Mouse (Mus musculus) CD8-positive naive resting alpha-beta T cell, adult 2 months (primary cell): ENCODE data around the gene Htr1d.

Experiments
- DNase-seq, 2 experiments: peaks; one replicate each; pipeline ENCODE4 v3.0.0; 2022; ENCODE audit warnings: low read depth in 2 of 2, low spot score in 2 of 2

Htr1d gene

GRCm38 (mm10) chr4:136452286-136452685 is 29.0 kb downstream of the Htr1d start:
- no peak for DNase-seq

DNA sequence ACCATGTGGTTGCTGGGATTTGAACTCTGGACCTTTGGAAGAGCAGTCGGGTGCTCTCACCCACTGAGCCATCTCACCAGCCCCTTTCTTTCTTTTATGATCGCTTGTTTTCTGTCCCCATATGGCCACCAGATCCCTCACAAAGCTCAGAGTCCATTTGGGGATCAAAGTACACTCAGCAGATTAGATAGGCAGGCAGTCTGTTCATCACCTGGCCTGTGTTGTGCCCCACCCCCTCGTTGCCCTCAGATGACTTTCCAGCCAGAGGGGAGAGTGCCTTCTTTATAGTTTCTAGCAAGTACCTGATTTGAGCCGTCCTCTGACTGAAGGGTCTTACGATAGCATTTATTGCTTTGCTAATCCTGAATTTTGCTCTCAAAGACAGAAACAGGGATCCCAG is 29.5 kb downstream of the Htr1d start:
- no peak for DNase-seq

DNA sequence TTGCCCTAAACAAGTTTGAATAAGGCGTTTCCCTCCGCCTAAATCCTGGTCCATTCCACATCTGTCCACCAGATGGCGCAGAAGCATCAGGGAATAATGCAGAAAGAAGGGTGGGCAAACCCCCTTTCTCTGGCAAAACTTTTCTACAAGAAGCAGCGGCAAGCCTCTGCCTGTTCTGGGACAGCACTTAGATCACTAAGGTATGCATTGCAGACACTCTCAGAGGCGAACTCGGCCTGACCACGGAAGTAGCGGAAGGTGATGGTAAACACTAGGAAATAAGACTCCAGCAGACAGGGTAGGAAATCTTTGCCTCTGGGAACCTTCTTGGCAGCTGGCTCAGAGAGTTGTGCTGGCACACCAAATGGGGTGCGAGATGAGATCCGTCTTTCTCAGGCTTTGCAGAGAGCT is 31.5 kb downstream of the Htr1d start:
- peak; percentile 65 to 67 for DNase-seq

GRCm38 (mm10) chr4:136456516-136457218 is 33.3 kb downstream of the Htr1d start:
- no peak for DNase-seq

- no peak for DNase-seq
Measured at GRCm38 (mm10) chr4:136458276-136458675, 35.0 kb downstream of the Htr1d start.

DNA sequence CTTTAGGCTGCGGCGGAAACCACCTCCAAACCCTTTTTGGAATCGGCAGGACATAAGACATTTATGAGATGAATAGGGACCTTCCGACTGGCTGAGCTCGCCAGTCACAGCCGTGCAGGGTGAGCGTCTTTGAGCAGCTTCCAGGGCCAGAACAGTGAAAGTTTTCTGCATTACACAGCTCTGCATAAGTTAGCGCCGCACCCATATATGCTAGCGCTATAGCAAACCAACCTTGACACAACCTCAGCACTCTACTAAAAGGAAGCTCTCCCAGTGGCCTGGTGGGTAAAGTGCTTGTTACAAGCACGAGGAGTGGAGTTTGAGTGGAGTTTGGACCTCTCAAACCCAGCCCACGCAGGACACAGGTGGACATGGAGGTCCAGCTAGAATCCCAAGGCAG is 35.9 kb downstream of the Htr1d start:
- no peak for DNase-seq

DNA sequence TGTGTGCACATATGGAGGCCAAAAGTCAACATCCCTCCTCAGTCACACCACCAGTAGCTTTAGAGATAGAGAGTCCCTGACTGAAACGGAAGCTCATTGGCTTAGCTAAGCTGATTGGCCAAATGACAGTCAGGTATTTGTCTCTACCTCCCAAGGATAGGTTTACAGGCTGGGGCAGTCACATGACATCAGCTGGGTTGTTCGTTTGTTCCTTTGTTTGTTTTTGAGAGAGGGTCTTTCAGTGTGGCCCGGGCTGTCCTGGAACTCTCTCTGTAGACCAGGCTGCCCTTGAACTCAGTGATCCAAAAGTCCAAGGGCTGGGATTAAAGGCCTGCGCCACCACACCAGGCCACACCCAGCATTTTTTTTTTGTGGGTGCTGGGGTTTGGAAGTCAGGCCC is 37.9 kb downstream of the Htr1d start:
- no peak for DNase-seq

- no peak for DNase-seq
Measured at GRCm38 (mm10) chr4:136461761-136462085, 38.4 kb downstream of the Htr1d start.

- peak; percentile 15 for DNase-seq
Measured at GRCm38 (mm10) chr4:136462086-136462838, 38.9 kb downstream of the Htr1d start, which contains the start of gene 6030445D17Rik. Gene 6030445D17Rik (plus strand): TSS chr4:136462250.

DNA sequence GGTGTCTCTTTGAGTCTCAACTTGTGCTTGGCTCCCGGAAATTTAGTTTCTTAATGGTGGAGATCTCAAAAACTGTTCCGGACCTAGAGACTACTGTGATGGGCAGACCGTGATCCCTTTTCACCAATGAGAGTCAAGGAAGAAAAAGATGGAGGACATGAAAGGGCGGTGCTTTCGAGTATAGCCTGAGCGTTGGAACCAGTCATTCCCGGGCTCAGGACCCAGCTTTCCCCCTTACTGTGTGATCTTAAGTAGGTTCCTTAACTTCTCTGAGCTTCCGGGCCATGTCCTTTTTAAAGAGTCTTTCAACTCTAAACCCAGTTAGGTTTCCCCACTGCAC is 39.5 kb downstream of the Htr1d start:
- DNase-seq = no peak

DNA sequence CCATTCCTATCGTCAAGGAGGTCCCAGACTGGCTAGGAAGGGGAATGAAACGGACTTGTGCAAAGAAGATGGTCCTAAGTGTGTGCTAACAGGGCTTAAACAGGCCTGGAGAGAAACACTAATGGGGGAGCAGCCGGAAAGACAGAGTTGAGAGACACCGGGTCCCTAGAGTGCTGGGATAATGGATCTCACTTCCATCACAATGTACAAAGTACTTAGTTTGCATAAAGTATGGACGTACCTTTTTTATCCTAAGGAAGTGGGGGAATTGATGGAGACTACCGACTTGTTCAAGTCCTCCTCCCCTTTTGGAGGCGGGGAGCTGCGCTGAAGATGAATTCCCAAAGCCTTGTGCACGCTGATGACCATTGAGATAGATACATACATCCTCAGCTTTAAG is 40.1 kb downstream of the Htr1d start:
- DNase-seq = no peak

- DNase-seq = no peak
Measured at GRCm38 (mm10) chr4:136466226-136466625, 42.9 kb downstream of the Htr1d start.

- DNase-seq = no peak
Measured at GRCm38 (mm10) chr4:136468553-136469327, 45.4 kb downstream of the Htr1d start.

DNA sequence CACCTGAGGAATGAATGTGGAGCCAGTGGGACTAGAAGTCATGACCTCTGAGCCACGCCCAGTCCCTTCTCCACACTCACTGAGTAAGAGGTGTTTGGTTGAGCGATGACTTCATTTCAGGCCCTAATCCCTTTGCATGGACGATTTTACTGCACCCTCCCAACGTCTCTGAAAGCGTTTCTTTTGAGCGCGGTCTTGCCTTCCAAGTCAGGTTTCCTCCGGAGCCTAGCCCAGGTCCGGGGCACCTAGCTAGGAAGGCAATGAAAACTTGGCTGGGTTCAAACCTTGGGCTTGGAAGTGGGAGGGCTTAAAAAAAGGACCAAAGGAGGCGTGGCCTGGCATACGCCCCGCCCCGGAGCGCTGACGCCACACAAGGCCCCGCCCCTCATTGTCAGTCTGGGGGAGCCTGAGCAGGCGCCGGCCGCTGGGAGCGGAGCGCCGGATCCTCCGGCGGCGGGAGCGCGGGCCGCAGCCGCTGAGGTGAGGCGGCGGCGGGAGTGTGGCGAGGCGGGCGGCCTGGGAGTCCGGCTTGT is 46.1 kb downstream of the Htr1d start, which contains the start of gene Luzp1:
Gene Luzp1, plus strand, starts transcription at position 391 of the 533 bp plus-strand sequence.
- DNase-seq = peak; percentile 76 to 86

- no peak for DNase-seq
Measured at GRCm38 (mm10) chr4:136469941-136470346, 46.6 kb downstream of the Htr1d start.

DNA sequence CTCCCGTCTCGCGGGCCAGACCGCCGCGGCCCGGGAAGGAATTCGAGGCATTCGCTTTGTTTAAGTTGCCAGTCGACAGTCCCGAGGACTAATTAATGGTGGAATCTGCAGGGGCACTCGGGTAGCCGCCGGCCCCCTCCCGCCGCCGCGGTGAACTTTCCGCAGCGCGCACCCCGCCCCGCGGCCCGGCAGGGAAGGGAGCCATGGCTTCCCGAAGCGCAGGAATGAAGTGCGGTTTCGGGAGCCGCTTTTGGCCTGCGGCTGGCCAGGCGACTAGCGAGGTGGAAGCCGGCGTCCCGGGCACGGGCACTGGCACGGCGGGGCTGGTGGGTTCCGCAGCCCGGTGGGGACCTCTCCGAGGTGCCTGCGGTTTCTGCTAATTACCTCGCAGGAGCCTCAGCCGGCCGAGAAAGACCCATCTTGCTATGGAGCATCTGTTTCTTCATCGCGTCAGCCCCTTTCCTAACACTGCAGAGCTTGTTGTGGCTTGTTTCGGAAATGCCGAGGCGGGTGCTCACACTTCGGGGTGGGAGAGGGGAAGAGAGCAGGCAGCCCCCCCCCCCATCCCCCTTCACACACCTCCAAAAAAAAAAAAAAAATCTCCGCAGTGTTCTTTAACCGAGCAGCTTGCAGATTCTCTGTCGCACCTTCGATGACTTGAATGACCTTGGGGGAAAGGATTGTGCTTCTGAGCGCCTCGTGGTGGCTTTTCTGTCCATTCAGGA is 47.2 kb downstream of the Htr1d start:
- peak in 1 of 2 experiments; percentile 12 for DNase-seq

- DNase-seq = no peak
Measured at GRCm38 (mm10) chr4:136476692-136477091, 53.4 kb downstream of the Htr1d start.

GRCm38 (mm10) chr4:136486549-136486948 is 63.2 kb downstream of the Htr1d start:
- DNase-seq = no peak
